Mouse (Mus musculus) erythroid progenitor cell, adult 5-6 weeks (primary cell): ENCODE data around the gene Arf5. TPM values are rescaled to one million over a fixed set of nuclear protein-coding genes. Genes with fewer than 3 reads are reported as not detected.

Experiments used
- ATAC-seq: replicated peaks from 2 replicates; pipeline ENCODE4 v1.8.0; 2016; ENCODE audit warnings: moderate number of reproducible peaks, mild to moderate bottlenecking, moderate TSS enrichment, inconsistent platforms; ENCODE audit not compliant: poor library complexity, low FRiP score, severe bottlenecking
- total RNA-seq, 2 experiments: library from RNA; stranded (forward) in 1 of 2; stranded (reverse) in 1 of 2; fragments of 150-400 nt in 1 of 2; fragments of 186-747, 209-891 nt in 1 of 2; gene quantifications; 2 replicates each; pipeline versions ENCODE4 v1.2.3 to v1.2.4; 2015 to 2017; ENCODE audit warnings: low replicate concordance in 2 of 2

The Arf5 gene
- total RNA-seq, 2 experiments from 2014 or later, result 208 to 308 TPM

- no peak for ATAC-seq
These were observed 1.7 kb downstream of the Arf5 start for GRCm38 (mm10) chr6:28425019-28425418.

GRCm38 (mm10) chr6:28427096-28427839 is 3.9 kb downstream of the Arf5 start, which contains the start of gene Fscn3:
Gene Fscn3 (plus strand): TSS chr6:28427789.
- no peak for ATAC-seq

- no peak for ATAC-seq
These were observed 4.9 kb downstream of the Arf5 start, which contains the start of gene Gcc1 for GRCm38 (mm10) chr6:28428290-28428689. Gene Gcc1 (minus strand): TSS chr6:28428390.

GRCm38 (mm10) chr6:28429870-28430269 is 6.5 kb downstream of the Arf5 start:
- ATAC-seq, result no peak

GRCm38 (mm10) chr6:28430795-28431537 is 7.6 kb downstream of the Arf5 start:
- ATAC-seq, result no peak

GRCm38 (mm10) chr6:28431538-28431855 is 8.1 kb downstream of the Arf5 start:
- ATAC-seq, result no peak

- no peak for ATAC-seq
These were observed 24.6 kb downstream of the Arf5 start for GRCm38 (mm10) chr6:28447937-28448336.

GRCm38 (mm10) chr6:28449253-28449652 is 25.9 kb downstream of the Arf5 start, which contains the start of gene Pax4:
Gene Pax4 (minus strand): TSS chr6:28449353.
- ATAC-seq, result no peak

- no peak for ATAC-seq
These were observed 27.1 kb downstream of the Arf5 start for GRCm38 (mm10) chr6:28450481-28450880.

GRCm38 (mm10) chr6:28450977-28451376 is 27.6 kb downstream of the Arf5 start:
- ATAC-seq, result no peak

GRCm38 (mm10) chr6:28459221-28459668 is 35.9 kb downstream of the Arf5 start:
- ATAC-seq, result no peak

GRCm38 (mm10) chr6:28460534-28460933 is 37.2 kb downstream of the Arf5 start:
- peak; percentile 82 for ATAC-seq

- ATAC-seq, result 0 out of 2 replicates have a peak, but pooled peaks have one; percentile 25
These were observed 41.3 kb downstream of the Arf5 start for GRCm38 (mm10) chr6:28464630-28465029.

- ATAC-seq, result no peak
These were observed 46.8 kb downstream of the Arf5 start for GRCm38 (mm10) chr6:28470017-28470602.

- ATAC-seq, result no peak
These were observed 47.3 kb downstream of the Arf5 start for GRCm38 (mm10) chr6:28470621-28471020.

- ATAC-seq, result no peak
These were observed 48.1 kb downstream of the Arf5 start for GRCm38 (mm10) chr6:28471284-28472035.

GRCm38 (mm10) chr6:28474211-28474610 is 50.9 kb downstream of the Arf5 start:
- no peak for ATAC-seq

- no peak for ATAC-seq
These were observed 51.5 kb downstream of the Arf5 start, which contains the start of gene Snd1 for GRCm38 (mm10) chr6:28474839-28475238. Gene Snd1 (plus strand): TSS chr6:28475139.
